Mouse (Mus musculus): ENCODE measurements around the gene Usp42.

- TF ChIP-seq CTCF (IDR thresholded peaks at IDR 0.05; ENCODE audit: insufficient read depth, low read depth, low read length) (no peak), POLR2A (IDR thresholded peaks at IDR 0.05; ENCODE audit: insufficient read depth, low read depth, low read length) (no peak)
Observed at GRCm38 (mm10) chr5:143704875-143705658, 27.0 kb downstream of the Usp42 start.

Measured in olfactory bulb, adult 2 months (tissue).